ENCODE assay signal across 8 mouse cellular contexts in the genomic region with DNA sequence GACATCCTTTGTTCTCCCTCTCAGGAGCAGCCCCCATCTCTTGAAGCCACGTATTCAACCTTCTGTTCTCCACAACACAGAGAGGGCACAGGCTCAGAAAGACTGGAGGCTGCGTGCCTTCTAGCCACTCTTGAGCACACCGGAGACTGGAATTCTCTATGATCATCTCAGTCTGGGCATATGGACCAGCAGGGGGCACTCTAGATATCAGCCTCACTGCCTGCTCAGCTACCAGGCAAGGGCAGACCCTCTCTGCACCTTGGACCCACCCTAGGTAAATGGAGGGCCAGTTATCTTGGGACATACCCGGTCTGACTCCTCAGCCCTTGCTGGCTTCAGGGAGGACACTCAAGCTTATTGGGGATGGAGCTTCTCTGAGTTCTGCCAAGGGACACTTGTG. TPM values are rescaled to one million over a fixed set of nuclear protein-coding genes. Genes with fewer than 3 reads are reported as not detected.
DNase-seq lines count a peak whose midpoint lies in the region; ATAC-seq and TF ChIP-seq lines count a peak whose summit lies in the region.

No protein-coding gene starts in this region.

- peaks cover 5% of the 10 kb centered on the region; the same call in 1 of the 2 replicates for H3K36me3 ChIP-seq in heart, postnatal 0 days (replicated peaks; ENCODE audit: control insufficient read depth, insufficient read depth, low read length)
- no peaks in the 10 kb centered on the region for H3K36me3 ChIP-seq in thymus, adult 2 months (ENCODE audit: control insufficient read depth, insufficient read depth, low read length)
- no peaks in the 10 kb centered on the region for H3K36me3 ChIP-seq in liver, embryonic 14.5 days (replicated peaks; ENCODE audit: control insufficient read depth, insufficient read depth, low read depth)

- no peak for TF ChIP-seq POLR2A in thymus, adult 2 months (IDR thresholded peaks at IDR 0.05; ENCODE audit: control insufficient read depth, extremely low read depth, insufficient read depth, low read length, poor library complexity)

- WGBS in heart, postnatal 0 days: 52% methylated on average over 4 of the region's 4 CpGs
- WGBS in thymus, adult 2 months: 91% methylated on average over 4 of the region's 4 CpGs
- 54% methylated on average over 4 of the region's 4 CpGs for WGBS in liver, embryonic 14.5 days (ENCODE audit: insufficient replicate concordance)

- peak; percentile 47 for TF ChIP-seq CTCF in heart, postnatal 0 days (IDR thresholded peaks at IDR 0.05; ENCODE audit: low read depth)
- 0 out of 2 replicates have a peak, but pooled peaks have one; percentile 30 for TF ChIP-seq CTCF in thymus, adult 2 months (IDR thresholded peaks at IDR 0.05; ENCODE audit: borderline replicate concordance, control insufficient read depth, extremely low read depth, insufficient read depth, low read length, poor library complexity)
- TF ChIP-seq CTCF in liver, embryonic 14.5 days (IDR thresholded peaks at IDR 0.05; ENCODE audit: low read depth): peak; percentile 61

- H3K4me2 ChIP-seq in heart, postnatal 0 days (ENCODE audit: low read depth, low read length): no peak overlapping the region
- H3K4me2 ChIP-seq in liver, embryonic 14.5 days (ENCODE audit: low read depth): no peak overlapping the region

- H3K27me3 ChIP-seq in heart, postnatal 0 days (ENCODE audit: control insufficient read depth, insufficient read depth, low read length): no peaks in the 10 kb centered on the region
- no peaks in the 10 kb centered on the region for H3K27me3 ChIP-seq in thymus, adult 2 months (ENCODE audit: control insufficient read depth, insufficient read depth, low read length)
- no peaks in the 10 kb centered on the region for H3K27me3 ChIP-seq in liver, embryonic 14.5 days (ENCODE audit: control insufficient read depth, insufficient read depth, low read length)

- no peak overlapping the region for H3K9ac ChIP-seq in heart, postnatal 0 days (replicated peaks; ENCODE audit: low read depth, low read length)
- no peak overlapping the region for H3K9ac ChIP-seq in liver, embryonic 14.5 days (replicated peaks)

- no peaks in the 10 kb centered on the region for H3K4me1 ChIP-seq in heart, postnatal 0 days (ENCODE audit: control insufficient read depth, insufficient read depth)
- 0 out of 2 replicates have a peak, but pooled peaks cover 2% of the 10 kb centered on the region for H3K4me1 ChIP-seq in thymus, adult 2 months (replicated peaks; ENCODE audit: control insufficient read depth, insufficient read depth, low read length)
- H3K4me1 ChIP-seq in liver, embryonic 14.5 days (replicated peaks; ENCODE audit: control insufficient read depth in 2 of 2, insufficient read depth in 2 of 2, low read length in 1 of 2): no peaks in the 10 kb centered on the region

- TF ChIP-seq EP300 in heart, postnatal 0 days (IDR thresholded peaks at IDR 0.05; ENCODE audit: low read depth): no peak
- no peak for TF ChIP-seq EP300 in liver, embryonic 14.5 days (IDR thresholded peaks at IDR 0.05; ENCODE audit: low read depth)

- H3K4me3 ChIP-seq in heart, postnatal 0 days (ENCODE audit: low read depth, low read length): no peak overlapping the region
- no peak overlapping the region for H3K4me3 ChIP-seq in thymus, adult 2 months (ENCODE audit: control insufficient read depth, insufficient read depth, low read length)
- no peak overlapping the region for H3K4me3 ChIP-seq in liver, embryonic 14.5 days (ENCODE audit: insufficient read depth in 1 of 2, low read depth in 2 of 2, low read length in 2 of 2)

- H3K27ac ChIP-seq in heart, postnatal 0 days (ENCODE audit: low read depth): no peak overlapping the region
- H3K27ac ChIP-seq in thymus, adult 2 months (ENCODE audit: control insufficient read depth, insufficient read depth, low read length): no peak overlapping the region
- H3K27ac ChIP-seq in liver, embryonic 14.5 days: no peak overlapping the region

- no peaks in the 10 kb centered on the region for H3K9me3 ChIP-seq in heart, postnatal 0 days (replicated peaks; ENCODE audit: control insufficient read depth, low read length)
- H3K9me3 ChIP-seq in liver, embryonic 14.5 days (ENCODE audit: control insufficient read depth, low read length): no peaks in the 10 kb centered on the region

- DNase-seq in heart, postnatal 0 days (ENCODE audit: low spot score): no peak
- DNase-seq in heart, adult 8-10 months (ENCODE audit: low spot score): no peak
- DNase-seq in thymus, adult 2 months: peak; percentile 11
- no peak for DNase-seq in thymus, postnatal 0 days (ENCODE audit: low spot score)
- peak; percentile 59 for DNase-seq in embryo, embryonic 10.5 days (ENCODE audit: low spot score)
- DNase-seq in liver, embryonic 14.5 days (ENCODE audit: low read depth in 3 of 3, low spot score in 3 of 3): no peak
- DNase-seq in thymus, postnatal 25 days: peak; percentile 21
- no peak for DNase-seq in MN1 (ENCODE audit: low spot score)

- no peak for ATAC-seq in heart, postnatal 0 days (ENCODE audit: insufficient read depth, low read depth)
- ATAC-seq in liver, embryonic 14.5 days (ENCODE audit: insufficient read depth): no peak

RNA-seq across cellular contexts. Expression of a gene that starts 58.4 kb away (rescaled TPM):
- 12.7 and 32.3 TPM in 2 replicates for total RNA-seq in heart, postnatal 0 days (2014; rRNA removed; ENCODE audit: low replicate concordance)
- polyA plus RNA-seq in heart, postnatal 0 days (2015; fragmentation: Nextera tagmentation; extraction: Ambion mirVana): 31.1 and 31.9 TPM in 2 replicates
- 10 to 100 TPM; 10.2 to 14.0 (median 10.7) TPM for total RNA-seq in heart, adult 8-10 months (2022)
- 7.9 and 11.1 TPM in 2 replicates for polyA plus RNA-seq in thymus, adult 2 months (2012; rRNA removed)
- 32.2 and 39.6 TPM in 2 replicates for polyA plus RNA-seq in thymus, postnatal 0 days (2015; fragmentation: Nextera tagmentation; extraction: Ambion mirVana)
- 1.5 and 2.7 TPM in 2 replicates for polyA plus RNA-seq in liver, embryonic 14.5 days (2012; rRNA removed)
- polyA plus RNA-seq in liver, embryonic 14.5 days (2014; fragmentation: Nextera tagmentation; extraction: Ambion mirVana): 8.5 and 11.9 TPM in 2 replicates

Comparison
In these comparisons a context has a peak if more than half of its experiments do, and no peak if none do; other contexts are left out.
1. DNase-seq: peak in thymus, adult 2 months (single experiment), embryo, embryonic 10.5 days (single experiment) and thymus, postnatal 25 days (single experiment); none in heart, postnatal 0 days (single experiment), heart, adult 8-10 months (single experiment), thymus, postnatal 0 days (single experiment), liver, embryonic 14.5 days (0 of 3) and MN1 (single experiment).
2. Peak in every context shown above with its lines, with median percentiles within 50 percentile points of each other: CTCF ChIP-seq.